Mouse (Mus musculus): Measurements from ENCODE around the gene Ift140.

GRCm38 (mm10) chr17:25130060-25130459 lies 114.2 kb downstream of the Ift140 start:
- TF ChIP-seq CTCF (IDR thresholded peaks at IDR 0.05; ENCODE audit: low read depth) (peak; percentile 38; the same call in 1 of the 2 replicates), EP300 (IDR thresholded peaks at IDR 0.05; ENCODE audit: low read depth) (no peak)

Data from liver, postnatal 0 days (tissue).